ENCODE assay signal across 8 mouse cellular contexts in the genomic region with DNA sequence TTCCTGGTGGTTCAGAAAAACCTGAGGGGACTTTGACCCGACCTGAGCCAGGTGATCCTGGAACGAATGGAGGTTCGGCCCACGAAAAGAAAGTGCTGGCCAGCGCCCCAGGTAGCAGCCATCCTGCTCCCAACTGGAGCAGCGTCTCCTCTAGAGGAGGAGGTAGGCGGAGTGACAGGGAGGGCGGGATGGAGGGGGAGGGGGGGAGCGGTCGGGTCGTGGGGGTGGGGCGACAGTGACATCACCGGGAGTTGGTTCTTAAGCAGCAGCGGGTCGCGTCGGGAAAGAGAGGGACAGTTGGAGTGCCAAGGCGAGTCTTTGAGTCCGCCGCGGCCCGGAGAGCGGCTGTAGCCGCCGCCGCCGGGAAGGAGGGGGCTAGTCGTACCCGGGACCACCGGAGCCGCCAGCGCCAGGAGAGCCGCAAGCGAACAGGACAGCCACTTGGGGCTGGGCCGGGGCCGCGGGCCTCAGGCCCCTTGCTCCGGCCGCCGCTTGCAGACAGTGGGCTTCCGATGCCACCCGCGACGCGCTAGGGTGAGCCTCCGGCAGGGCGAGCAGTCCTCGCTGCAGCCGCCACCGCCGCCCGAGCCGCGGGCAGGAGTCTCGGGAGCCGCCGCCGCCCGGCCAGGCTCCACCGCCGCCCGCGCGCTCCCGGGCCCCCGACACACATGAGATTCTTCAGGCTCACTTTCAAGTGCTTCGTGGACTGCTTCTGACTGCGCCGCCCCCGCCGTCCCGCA. TPM values are rescaled to one million over a fixed set of nuclear protein-coding genes. Genes with fewer than 3 reads are reported as not detected.
DNase-seq lines count a peak whose midpoint lies in the region; ATAC-seq and TF ChIP-seq lines count a peak whose summit lies in the region.

A gene (plus strand): TSS at position 272 of the 740 bp plus-strand sequence.

- dilution Hi-C loops in CH12.LX (cut with MboI; ENCODE audit: extremely low pct_ligation_motif_present, extremely low pct_unique_long_range_greater_than_20kb, low sequenced_read_pairs), result no loop called here

- no peak for TF ChIP-seq RAD21 in CH12.LX (IDR thresholded peaks at IDR 0.05; ENCODE audit: low read depth, low read length)

- DNase-seq in CH12.LX (ENCODE audit: extremely low read depth), result no peak
- DNase-seq in adrenal gland, postnatal 4 days (ENCODE audit: low spot score in 2 of 2), result peak in 1 of 2 experiments; percentile 25
- peak; percentile 73 for DNase-seq in forebrain, embryonic 10.5 days (ENCODE audit: extremely low spot score, low spot score)
- peak; percentile 86 to 90 for DNase-seq in kidney, postnatal 25 days
- DNase-seq in urinary bladder, postnatal 36 days (ENCODE audit: low spot score in 2 of 2), result peak; percentile 39 to 66

- TF ChIP-seq POLR2A in CH12.LX (IDR thresholded peaks at IDR 0.05; ENCODE audit: low read depth, low read length), result peak; percentile 24; the same call in 1 of the 2 replicates

- no peaks in the 10 kb centered on the region for H3K79me2 ChIP-seq in CH12.LX (replicated peaks; ENCODE audit: control insufficient read depth, extremely low read depth, insufficient read depth, poor library complexity, severe bottlenecking)

- no peak for TF ChIP-seq CTCF in CH12.LX (conservative IDR thresholded peaks at IDR 0.05 in 1 of 2, IDR thresholded peaks at IDR 0.05 in 1 of 2; ENCODE audit: low read depth in 2 of 2, low read length in 2 of 2)

- H3K9ac ChIP-seq in CH12.LX (ENCODE audit: insufficient read depth, low read depth), result peak within 1 kb of the TSS; percentile 44
- peak within 1 kb of the TSS; percentile 87 for H3K9ac ChIP-seq in heart, embryonic 16.5 days (ENCODE audit: low read length)
- peak within 1 kb of the TSS; percentile 21; the same call in 1 of the 2 replicates for H3K9ac ChIP-seq in liver, embryonic 15.5 days
- H3K9ac ChIP-seq in neural tube, embryonic 14.5 days (replicated peaks; ENCODE audit: low read depth, low read length), result peak within 1 kb of the TSS; percentile 70

- H3K27me3 ChIP-seq in CH12.LX (replicated peaks), result no peaks in the 10 kb centered on the region
- H3K27me3 ChIP-seq in forebrain, embryonic 10.5 days (ENCODE audit: poor library complexity, severe bottlenecking), result peaks cover 13% of the 10 kb centered on the region
- no peaks in the 10 kb centered on the region; the same call in 1 of the 2 replicates for H3K27me3 ChIP-seq in heart, embryonic 16.5 days (ENCODE audit: control insufficient read depth, insufficient read depth, low read length)
- peaks cover 45% of the 10 kb centered on the region for H3K27me3 ChIP-seq in liver, embryonic 15.5 days
- no peaks in the 10 kb centered on the region for H3K27me3 ChIP-seq in neural tube, embryonic 14.5 days (ENCODE audit: control insufficient read depth, insufficient read depth, low read length)

- peak within 1 kb of the TSS; percentile 64 for H3K4me2 ChIP-seq in CH12.LX (ENCODE audit: insufficient read depth, low read depth, poor library complexity, severe bottlenecking)
- peak within 1 kb of the TSS; percentile 66 for H3K4me2 ChIP-seq in heart, embryonic 16.5 days (ENCODE audit: low read depth, low read length)
- H3K4me2 ChIP-seq in liver, embryonic 15.5 days, result peak within 1 kb of the TSS; percentile 70
- peak within 1 kb of the TSS; percentile 57 for H3K4me2 ChIP-seq in neural tube, embryonic 14.5 days (ENCODE audit: low read depth, low read length)

- peaks cover 3 to 4% of the 10 kb centered on the region in 2 experiments; a peak in 3 of 4 replicates for H3K4me1 ChIP-seq in CH12.LX (ENCODE audit: control insufficient read depth in 1 of 2, insufficient read depth in 2 of 2)
- peaks cover 27% of the 10 kb centered on the region for H3K4me1 ChIP-seq in forebrain, embryonic 10.5 days
- peaks cover 9% of the 10 kb centered on the region; the same call in 1 of the 2 replicates for H3K4me1 ChIP-seq in heart, embryonic 16.5 days (ENCODE audit: control insufficient read depth, insufficient read depth, low read length)
- H3K4me1 ChIP-seq in liver, embryonic 15.5 days (replicated peaks), result no peaks in the 10 kb centered on the region; the same call in 1 of the 2 replicates
- H3K4me1 ChIP-seq in neural tube, embryonic 14.5 days (ENCODE audit: control insufficient read depth, insufficient read depth, low read length), result peaks cover 7% of the 10 kb centered on the region; the same call in 1 of the 2 replicates

- peak; percentile 77 for ATAC-seq in heart, embryonic 16.5 days (replicated peaks; ENCODE audit: extremely low read depth, insufficient read depth, low FRiP score)
- peak; percentile 44 for ATAC-seq in liver, embryonic 15.5 days (ENCODE audit: insufficient read depth)
- ATAC-seq in neural tube, embryonic 14.5 days (ENCODE audit: low read depth), result peak; percentile 77

- H3K36me3 ChIP-seq in CH12.LX (replicated peaks in 1 of 2; ENCODE audit: control insufficient read depth in 1 of 2, insufficient read depth in 1 of 2, low read length in 1 of 2), result no peaks in the 10 kb centered on the region
- peaks cover 24% of the 10 kb centered on the region for H3K36me3 ChIP-seq in forebrain, embryonic 10.5 days (replicated peaks)
- no peaks in the 10 kb centered on the region for H3K36me3 ChIP-seq in heart, embryonic 16.5 days (ENCODE audit: control insufficient read depth, insufficient read depth)
- no peaks in the 10 kb centered on the region for H3K36me3 ChIP-seq in liver, embryonic 15.5 days (replicated peaks)
- 0 out of 2 replicates have a peak, but pooled peaks cover 3% of the 10 kb centered on the region for H3K36me3 ChIP-seq in neural tube, embryonic 14.5 days (ENCODE audit: control insufficient read depth, insufficient read depth, low read length)

- no peak within 1 kb of the TSS for H3K27ac ChIP-seq in CH12.LX (ENCODE audit: insufficient read depth, low read depth)
- peak within 1 kb of the TSS; percentile 89 for H3K27ac ChIP-seq in forebrain, embryonic 10.5 days
- H3K27ac ChIP-seq in heart, embryonic 16.5 days (ENCODE audit: low read length), result peak within 1 kb of the TSS; percentile 81
- H3K27ac ChIP-seq in liver, embryonic 15.5 days (replicated peaks), result no peak within 1 kb of the TSS
- peak within 1 kb of the TSS; percentile 34; the same call in 1 of the 2 replicates for H3K27ac ChIP-seq in neural tube, embryonic 14.5 days (ENCODE audit: low read depth, low read length)

- 12% methylated on average over 48 of the region's 72 CpGs for WGBS in forebrain, embryonic 10.5 days
- 11% methylated on average over 47 of the region's 72 CpGs for WGBS in heart, embryonic 16.5 days
- WGBS in liver, embryonic 15.5 days (ENCODE audit: insufficient replicate concordance), result 16% methylated on average over 56 of the region's 72 CpGs
- WGBS in neural tube, embryonic 14.5 days, result 21% methylated on average over 46 of the region's 72 CpGs

- no peaks in the 10 kb centered on the region for H3K9me3 ChIP-seq in CH12.LX (replicated peaks; ENCODE audit: low read length)
- H3K9me3 ChIP-seq in forebrain, embryonic 10.5 days, result no peaks in the 10 kb centered on the region
- no peaks in the 10 kb centered on the region for H3K9me3 ChIP-seq in heart, embryonic 16.5 days (replicated peaks; ENCODE audit: control insufficient read depth, low read length)
- H3K9me3 ChIP-seq in liver, embryonic 15.5 days (replicated peaks), result no peaks in the 10 kb centered on the region
- H3K9me3 ChIP-seq in neural tube, embryonic 14.5 days (ENCODE audit: control insufficient read depth, low read length), result no peaks in the 10 kb centered on the region

- TF ChIP-seq EP300 in CH12.LX (IDR thresholded peaks at IDR 0.05; ENCODE audit: low read length), result no peak

- peak within 1 kb of the TSS; percentile 32 to 63 (median 46) for H3K4me3 ChIP-seq in CH12.LX (replicated peaks in 1 of 3; ENCODE audit: low read depth in 2 of 3, low read length in 2 of 3, poor library complexity in 1 of 3)
- H3K4me3 ChIP-seq in forebrain, embryonic 10.5 days, result peak within 1 kb of the TSS; percentile 66
- H3K4me3 ChIP-seq in heart, embryonic 16.5 days (ENCODE audit: low read length), result peak within 1 kb of the TSS; percentile 72
- H3K4me3 ChIP-seq in liver, embryonic 15.5 days (replicated peaks), result peak within 1 kb of the TSS; percentile 53
- H3K4me3 ChIP-seq in neural tube, embryonic 14.5 days (ENCODE audit: low read depth, low read length), result peak within 1 kb of the TSS; percentile 50

- in situ Hi-C loops in CH12.LX (cut with MboI; ENCODE audit: low pct_ligation_motif_present, low pct_unique_long_range_greater_than_20kb, low sequenced_read_pairs), result loop anchor here (25.0 kb wide), 1 partner anchor 661 kb away; no protein-coding TSS in a partner anchor

TF ChIP-seq in CH12.LX, 34 proteins besides CTCF, POLR2A, EP300 and RAD21:
- TF ChIP-seq POLR2AphosphoS2 (IDR thresholded peaks at IDR 0.05; ENCODE audit: low read depth, low read length) (no peak), MYC (IDR thresholded peaks at IDR 0.05; ENCODE audit: low read depth, low read length) (no peak), SIN3A (IDR thresholded peaks at IDR 0.05; ENCODE audit: low read length) (no peak), TBP (conservative IDR thresholded peaks at IDR 0.05; ENCODE audit: low read depth, low read length) (no peak), MAX (IDR thresholded peaks at IDR 0.05; ENCODE audit: low read length) (no peak), ZKSCAN1 (IDR thresholded peaks at IDR 0.05; ENCODE audit: borderline replicate concordance, low read depth, low read length) (no peak), CHD2 (IDR thresholded peaks at IDR 0.05; ENCODE audit: low read length) (0 out of 2 replicates have a peak, but pooled peaks have one; percentile 14), SMC3 (IDR thresholded peaks at IDR 0.05; ENCODE audit: low read depth, low read length) (no peak)

RNA-seq across cellular contexts. Expression of the gene that starts here (rescaled TPM):
- total RNA-seq in CH12.LX (2012; rRNA removed) (3.2 and 4.2 TPM in 2 replicates), CH12.LX (2014; rRNA removed) (0.39 and 0.70 TPM in 2 replicates)
- polyA plus RNA-seq in CH12.LX (2012; ENCODE audit: insufficient read length, low read depth), result 1.9 and 2.2 TPM in 2 replicates
- 10 to 100 TPM; 66.1 to 78.9 TPM for total RNA-seq in adrenal gland, postnatal 4 days (2021)
- polyA plus RNA-seq in forebrain, embryonic 10.5 days (2016; fragmentation: Nextera tagmentation; extraction: Ambion mirVana), result 4.6 and 5.2 TPM in 2 replicates
- 9.2 and 9.9 TPM in 2 replicates for polyA plus RNA-seq in heart, embryonic 16.5 days (2015; fragmentation: Nextera tagmentation; extraction: Ambion mirVana)
- 0.33 and 0.51 TPM in 2 replicates for polyA plus RNA-seq in liver, embryonic 15.5 days (2015; fragmentation: Nextera tagmentation; extraction: Ambion mirVana)
- polyA plus RNA-seq in neural tube, embryonic 14.5 days (2014; fragmentation: Nextera tagmentation; extraction: Ambion mirVana), result 9.7 and 11.6 TPM in 2 replicates

Comparison
In these comparisons a context has a peak if more than half of its experiments do, and no peak if none do; other contexts are left out.
1. RNA of the gene that starts here (total RNA-seq): 66.1 to 78.9 TPM in adrenal gland, postnatal 4 days; 0.39 to 4.2 TPM in CH12.LX; every median in the first group is over 10 times any median in the second.
2. Peak in ATAC-seq, H3K4me3 ChIP-seq, H3K9ac ChIP-seq and H3K4me2 ChIP-seq in liver, embryonic 15.5 days; RNA of the gene not detected or under 1 TPM.
3. H3K27ac ChIP-seq: peak in forebrain, embryonic 10.5 days (single experiment), heart, embryonic 16.5 days (single experiment) and neural tube, embryonic 14.5 days (single experiment); none in CH12.LX (single experiment) and liver, embryonic 15.5 days (single experiment).
4. H3K9ac ChIP-seq: peak in every context shown above with its lines; median percentile 87 in heart, embryonic 16.5 days; 70 in neural tube, embryonic 14.5 days; 44 in CH12.LX; 21 in liver, embryonic 15.5 days.
5. Peak in every context shown above with its lines, with median percentiles within 50 percentile points of each other: H3K4me2 ChIP-seq, H3K4me3 ChIP-seq and ATAC-seq.